Mouse (Mus musculus) adrenal gland, adult 2 months (tissue): ENCODE measurements at regions not wholly inside any gene's neighbourhood (a gene's known extent, or its start where the extent isn't known, plus 50 kb on each side); places are given as distances from the start of the nearest gene placed in this dataset.

Source experiments
- DNase-seq: peaks from one replicate; pipeline ENCODE4 v3.0.0; 2021

DNA sequence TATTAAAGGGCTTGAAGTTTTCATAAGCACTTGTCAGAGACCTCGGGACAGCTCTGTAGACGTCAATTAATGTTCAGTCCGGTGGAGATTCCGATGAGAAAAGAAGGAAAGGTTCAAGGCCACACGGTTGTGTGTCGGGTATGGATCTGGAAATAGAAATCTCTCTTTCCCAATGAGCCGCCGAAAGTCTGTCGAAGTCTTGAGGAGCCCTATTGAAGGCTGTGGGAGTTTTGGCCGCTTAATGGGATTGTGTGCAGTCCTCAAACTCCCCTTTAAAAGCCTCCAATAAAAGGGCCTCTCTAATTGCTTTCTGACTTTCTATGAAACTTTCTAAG, 92.0 kb upstream of the Dio3 start:
- no peak for DNase-seq

DNA sequence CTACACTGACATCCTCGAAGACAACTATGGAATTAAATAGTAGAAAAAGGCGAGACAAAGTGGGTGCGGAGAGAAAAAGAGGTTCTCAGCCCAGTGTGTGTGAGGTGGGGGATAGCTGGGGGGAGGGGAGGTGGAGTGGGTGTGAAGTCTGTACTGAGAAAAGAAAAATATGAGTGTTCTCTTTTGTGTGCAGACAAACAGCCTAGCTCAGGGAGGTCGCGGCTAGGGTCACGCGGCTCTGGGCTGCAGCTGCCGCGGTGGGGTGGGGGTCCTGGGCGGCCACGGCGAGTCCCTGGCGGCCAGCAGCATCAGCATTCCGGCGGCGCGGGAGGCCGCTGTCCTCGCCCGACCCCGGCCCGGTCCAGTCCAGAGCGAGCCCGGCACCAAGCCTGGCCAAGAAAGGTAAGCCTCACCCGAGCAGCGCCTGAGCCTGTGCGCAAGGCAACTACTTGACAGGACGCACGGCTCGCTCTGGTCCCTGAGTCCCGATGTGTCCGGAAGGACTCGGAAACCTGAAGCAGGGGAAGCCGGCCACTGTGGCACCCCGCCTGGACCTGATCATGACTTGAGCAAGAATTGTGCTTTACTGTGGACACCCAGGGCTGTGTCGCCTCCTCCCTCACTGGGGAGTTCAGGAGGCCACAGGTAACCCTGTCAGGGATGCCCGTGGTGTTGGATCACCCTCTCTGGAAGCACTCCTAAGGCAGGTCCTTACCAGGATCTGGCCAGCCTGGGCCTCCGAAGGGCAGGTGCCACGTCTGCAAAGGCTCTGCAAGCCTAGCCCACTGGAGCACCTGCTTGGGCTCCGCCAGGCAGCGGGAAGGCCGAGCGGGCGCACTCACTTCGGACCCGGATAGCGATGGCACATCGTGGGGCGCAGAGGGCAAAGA, 91.4 kb upstream of the Dio3 start:
- no peak for DNase-seq

DNA sequence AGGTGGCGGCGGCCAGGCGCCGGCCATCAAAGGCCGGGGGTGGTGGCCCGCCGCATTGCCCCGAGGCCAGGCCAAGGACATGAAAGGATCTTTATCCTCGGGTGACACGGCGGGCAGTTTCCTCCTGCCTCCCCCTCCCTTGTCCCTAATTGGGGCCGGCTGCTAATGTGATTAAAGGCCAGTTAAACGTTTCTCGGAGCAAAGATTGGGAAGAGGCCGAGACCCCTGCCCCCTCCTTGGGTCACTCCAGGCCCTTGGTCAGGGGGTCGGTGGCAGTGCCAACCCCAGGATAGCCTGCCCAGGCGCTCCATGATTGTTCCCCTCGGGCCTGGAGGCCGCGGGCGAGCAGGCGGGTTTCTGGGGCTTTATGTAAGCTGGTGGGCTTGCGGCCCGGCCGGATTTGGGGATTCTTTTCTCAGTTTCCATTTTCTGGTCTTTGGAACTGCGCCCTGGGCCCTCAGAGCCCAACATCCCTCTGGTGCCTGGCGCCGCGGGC, 90.7 kb upstream of the Dio3 start:
- no peak for DNase-seq

DNA sequence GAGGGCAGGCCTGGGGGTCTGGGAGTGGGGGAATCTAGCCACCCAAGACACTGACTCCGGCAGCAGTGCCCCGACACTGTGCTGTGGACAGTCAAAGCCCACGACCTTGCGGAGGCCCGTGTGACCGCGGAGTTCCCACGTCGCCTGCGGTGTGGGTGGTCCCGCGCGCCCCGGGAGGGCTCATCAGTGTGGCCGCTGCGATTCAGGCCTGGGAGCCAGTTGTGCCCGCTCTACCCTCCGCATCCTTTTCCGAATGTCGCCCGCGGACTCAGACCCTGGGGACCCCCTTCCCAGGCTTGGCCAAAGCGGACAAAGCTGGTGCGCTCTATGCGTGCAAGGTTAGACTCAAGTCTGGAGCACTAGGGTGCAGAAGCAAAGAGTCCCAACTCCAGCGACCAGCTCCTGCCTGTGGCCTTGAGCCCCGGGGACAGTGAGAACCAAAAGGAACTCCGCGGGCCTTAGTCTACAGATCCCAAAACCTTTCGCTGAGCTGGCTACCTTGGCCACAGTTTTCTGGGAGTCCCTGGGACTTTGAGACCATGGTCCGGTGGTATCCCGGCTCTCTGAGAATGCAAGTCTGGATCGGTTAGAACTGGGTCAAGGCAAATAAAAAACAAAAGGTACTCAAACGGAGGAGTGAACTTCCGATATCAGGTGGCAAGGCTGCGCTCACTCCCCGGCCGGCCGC, 90.1 kb upstream of the Dio3 start:
- DNase-seq = no peak

DNA sequence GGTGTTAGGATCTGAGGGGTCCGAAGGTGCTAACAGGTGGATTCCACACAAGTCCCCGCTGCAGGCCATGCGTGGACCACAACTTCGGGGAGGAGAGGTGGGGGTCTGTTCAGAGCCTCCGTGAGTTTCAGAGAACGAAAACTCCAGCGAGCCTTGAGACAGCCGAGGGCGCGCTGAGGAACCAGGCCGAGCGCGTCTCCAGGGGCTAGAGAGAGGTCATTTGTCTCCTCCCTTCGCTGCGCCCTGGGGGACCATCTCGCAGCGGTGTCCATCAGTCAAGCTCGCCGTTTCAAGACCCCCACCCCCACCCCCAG, 89.6 kb upstream of the Dio3 start:
- DNase-seq = no peak

DNA sequence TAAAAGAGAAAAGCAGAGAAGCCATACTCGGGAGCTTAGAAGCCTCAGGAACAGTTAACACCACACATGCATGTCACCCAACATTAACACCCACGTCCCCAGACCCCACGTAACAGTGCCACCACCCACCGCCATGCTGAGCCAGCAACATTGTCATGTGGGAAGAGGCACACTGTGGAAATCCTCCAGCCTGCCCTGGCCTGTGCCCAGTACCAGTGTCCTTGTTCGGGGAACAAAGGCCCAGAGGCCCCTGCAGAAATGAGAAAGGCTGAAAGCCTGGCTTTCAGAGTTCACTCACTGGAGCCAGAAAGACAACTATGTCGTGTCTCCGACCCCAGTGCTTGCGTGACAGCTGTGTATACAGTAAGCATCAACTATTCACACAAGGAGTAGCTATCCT, 86.7 kb upstream of the Dio3 start:
- DNase-seq = peak; percentile 45

DNA sequence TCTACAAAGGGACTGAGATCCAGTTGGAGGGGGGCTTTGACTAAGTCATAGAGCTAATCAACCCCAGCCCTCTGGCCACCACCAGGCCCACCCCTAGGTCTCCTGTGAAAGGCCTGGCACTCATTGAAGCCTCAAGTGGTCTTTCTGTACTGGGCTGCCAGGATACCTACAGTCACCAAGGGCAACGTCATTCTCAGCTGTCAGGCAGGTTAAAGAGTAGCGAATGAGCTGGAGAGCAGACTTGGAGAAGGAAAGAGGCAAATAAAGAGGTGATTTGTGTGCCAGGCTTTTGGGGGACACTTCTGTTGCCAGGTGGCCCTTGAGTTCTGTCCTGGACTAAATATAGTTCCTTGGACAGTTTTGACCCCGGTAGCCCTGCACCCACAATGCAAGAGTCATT, 81.5 kb upstream of the Dio3 start:
- no peak for DNase-seq

DNA sequence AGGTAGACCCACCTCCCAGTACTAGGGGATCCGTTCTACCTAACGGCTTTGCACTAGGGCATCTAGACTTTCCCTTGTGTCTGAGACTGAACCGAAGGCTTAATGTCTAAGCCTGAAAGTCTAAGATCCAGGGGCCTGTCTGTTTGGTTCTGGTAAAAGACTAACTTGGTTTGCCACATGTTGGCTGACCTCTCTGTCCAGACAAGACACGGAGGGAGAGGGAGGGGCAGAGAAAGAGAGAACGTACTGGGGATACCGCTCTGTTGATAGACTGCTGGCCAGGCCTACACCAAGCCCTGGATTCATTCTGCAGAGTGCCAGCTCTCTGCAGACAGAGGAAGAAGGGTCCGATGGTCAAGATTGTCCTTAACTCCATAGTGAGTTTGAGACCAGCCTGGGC, 78.4 kb upstream of the Dio3 start:
- no peak for DNase-seq

DNA sequence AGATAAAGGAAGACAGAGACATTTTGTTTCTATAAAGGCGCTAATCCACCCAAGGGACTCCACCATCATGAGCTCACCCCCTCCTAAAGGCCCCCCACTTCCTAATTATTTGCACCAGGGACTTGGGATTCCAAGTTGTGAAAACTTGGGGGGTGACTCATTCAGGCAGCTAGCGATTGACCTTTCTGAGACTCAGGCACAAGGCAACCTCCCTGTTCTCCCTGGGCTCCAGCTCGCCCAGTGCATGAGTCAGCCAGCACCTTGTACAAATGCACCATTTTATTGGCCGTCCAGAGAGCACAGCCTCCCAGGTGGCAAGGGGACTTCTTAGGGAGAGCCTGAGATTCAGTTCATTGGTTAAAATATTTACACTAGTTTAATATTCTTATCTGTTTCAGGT, 78.0 kb upstream of the Dio3 start:
- peak; percentile 81 for DNase-seq

DNA sequence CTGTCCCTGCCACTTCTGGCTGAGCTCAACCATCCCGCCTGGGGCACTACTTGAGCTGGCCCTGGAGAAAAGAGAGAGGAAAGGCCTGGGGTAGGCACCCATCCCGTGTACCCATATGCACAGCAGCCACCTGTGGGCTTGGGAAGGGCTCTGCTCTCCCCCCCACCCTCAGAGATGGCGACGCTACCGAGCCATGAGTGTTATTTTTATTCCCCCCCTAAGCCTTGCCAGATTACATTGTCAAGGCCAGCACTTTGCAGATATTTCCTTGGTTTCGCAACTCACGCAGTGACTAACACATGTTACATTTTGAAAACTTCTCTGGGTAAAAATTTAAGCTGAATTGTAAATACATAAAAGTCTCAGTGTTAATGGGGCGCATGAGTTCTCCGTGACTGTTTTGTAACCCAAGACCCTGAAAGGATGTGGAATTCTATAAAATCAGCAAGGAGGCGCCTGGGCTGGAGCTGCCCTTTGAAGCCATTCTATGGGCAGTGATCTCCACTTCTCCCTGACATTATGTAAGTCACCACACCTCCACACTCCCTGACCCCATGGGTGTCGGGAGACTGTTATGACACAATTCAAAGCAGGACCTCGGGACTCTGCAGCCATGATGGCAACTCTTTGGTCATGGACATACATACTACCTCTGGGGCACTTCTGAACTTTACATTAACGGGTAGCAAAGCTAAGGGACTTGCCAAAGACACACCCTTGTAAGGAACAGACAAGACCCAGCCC, 75.4 kb upstream of the Dio3 start:
- DNase-seq = peak; percentile 83

DNA sequence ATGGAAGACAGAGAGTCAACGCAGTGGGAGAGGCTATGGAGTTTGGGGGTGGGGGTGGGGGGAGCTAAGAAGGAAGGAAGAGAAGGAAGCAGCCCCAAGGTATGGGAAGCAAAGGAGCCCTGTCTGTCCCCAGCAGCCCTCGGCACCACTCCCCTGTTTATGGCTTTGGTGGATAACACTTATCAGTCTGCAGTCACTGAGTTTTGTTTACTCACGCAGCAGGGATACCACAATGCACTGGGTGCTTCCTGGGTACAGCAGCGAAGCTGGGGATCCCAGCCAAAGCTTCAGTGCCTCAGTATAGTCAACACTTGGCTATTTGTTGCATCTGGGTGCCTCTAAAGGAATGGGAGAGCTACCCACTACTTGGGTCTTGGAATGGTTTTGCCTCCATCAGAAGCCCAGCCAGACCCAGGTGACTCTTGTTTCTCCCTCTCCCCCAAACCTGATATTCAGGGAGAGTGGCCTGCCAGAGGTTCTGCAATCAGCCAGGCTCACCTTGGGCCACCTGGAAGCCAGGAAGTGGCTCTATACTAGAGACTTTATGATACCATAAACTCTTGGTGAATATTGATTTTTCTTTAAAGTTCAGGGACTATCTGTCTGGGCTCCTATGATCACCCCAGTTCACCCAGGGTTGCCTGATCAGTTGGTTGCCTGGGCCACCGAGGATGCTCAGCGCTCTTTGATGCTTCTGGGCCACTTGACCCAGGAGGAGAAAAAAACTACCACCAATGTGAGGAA, 74.5 kb upstream of the Dio3 start:
- no peak for DNase-seq

DNA sequence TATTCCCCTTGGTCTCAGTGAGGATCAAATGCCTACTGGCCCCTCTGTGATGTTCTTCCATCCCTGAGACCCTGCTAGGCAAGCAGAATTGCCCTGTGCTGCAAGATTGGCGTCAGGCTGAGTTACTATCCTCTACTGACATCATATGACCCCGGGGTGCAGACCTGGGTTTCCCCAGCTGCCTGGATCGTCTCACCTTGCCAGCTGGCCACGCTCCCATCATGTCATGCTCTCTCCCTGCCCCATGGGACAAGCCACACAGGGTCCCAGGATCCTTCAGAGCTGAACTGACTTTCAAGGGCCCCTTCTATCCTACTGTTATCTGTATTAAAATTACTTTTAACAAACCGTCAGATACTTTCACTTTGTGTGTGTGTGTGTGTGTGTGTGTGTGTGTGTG, 72.6 kb upstream of the Dio3 start:
- no peak for DNase-seq

DNA sequence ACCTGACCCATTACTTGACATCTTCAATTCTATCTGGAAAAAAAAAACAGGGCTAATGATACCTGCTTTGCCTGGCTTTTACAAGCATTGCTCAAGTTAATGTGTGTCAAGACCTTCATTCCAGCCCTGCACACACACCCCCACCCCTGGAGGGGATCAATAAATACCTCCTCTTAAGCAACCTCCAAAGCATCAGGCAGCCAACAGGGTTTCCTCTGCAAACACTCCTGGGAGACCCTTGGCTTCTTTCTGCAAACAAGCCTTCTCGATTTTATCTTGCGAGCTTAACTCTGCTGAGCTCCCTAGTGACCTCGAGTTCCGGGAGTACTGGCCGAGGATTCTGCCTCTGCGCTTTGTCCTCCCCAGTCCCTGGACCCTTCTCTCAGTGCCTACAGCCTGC, 72.1 kb upstream of the Dio3 start:
- no peak for DNase-seq

DNA sequence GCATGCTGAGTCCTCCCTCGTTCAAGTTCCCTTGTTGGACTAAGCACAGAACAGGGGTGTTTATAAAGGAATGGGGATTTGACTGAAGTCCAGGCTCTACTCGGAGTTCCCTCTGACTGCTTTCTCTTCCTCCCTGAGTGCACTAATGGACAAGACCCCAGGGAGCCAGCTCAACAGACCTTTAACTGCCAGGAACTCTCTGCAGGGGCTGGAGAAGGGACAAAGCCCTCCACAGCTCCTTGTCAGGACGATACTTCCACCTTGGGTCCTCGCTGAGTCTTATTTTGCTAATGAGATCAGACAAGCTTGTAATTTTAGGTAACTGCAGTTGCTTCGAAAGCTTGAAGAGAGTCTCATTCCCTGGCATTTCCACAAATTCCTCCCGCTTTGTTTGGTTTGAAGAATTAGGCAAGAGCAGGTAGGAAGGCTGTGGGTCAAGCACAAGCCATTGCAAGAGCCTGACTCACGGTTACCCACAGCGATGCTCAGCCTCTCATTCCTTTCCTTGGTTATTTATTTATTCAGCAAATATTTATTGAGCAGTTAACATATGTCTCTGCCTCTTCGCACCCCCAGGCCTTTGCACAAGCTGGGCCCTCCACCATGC, 71.5 kb upstream of the Dio3 start:
- DNase-seq = no peak

DNA sequence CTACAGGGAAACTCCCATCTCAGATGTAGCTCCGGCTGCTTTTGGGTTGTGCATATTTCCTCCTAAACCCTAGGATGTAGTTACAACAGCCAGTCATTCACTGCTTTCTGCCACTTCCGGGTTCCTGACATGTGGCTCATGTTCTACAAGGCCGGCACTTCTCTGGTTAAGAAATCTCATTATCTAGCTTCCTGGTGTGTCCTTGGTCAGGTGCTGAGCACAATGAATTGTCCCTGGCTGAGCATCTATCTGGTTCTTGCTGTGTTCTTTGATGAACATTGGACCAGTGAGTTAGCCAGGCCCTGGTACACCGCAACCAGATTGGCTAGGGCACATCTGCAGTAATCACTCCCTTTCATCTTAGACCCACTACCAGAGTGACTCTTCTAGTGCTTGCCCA, 66.2 kb upstream of the Dio3 start:
- DNase-seq = no peak

DNA sequence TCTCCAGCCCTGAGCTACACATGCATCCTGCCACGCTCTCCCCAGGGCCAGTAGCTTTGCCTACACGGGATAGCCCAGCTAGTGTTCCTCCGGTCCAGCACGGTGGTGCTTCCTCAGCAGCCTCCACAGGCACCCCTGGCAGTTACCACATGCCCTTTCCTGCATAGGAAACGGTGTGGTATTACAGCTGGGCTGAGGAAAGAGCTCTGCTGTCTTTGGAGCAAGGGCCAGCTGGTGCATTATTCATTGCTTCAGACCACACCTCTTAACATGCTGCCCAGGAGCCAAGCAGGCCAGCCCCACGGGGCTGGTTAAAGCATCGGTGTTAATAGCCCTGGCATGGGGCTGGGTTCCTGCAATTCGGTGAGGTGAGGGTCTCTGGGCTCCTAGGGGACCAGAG, 64.0 kb upstream of the Dio3 start:
- no peak for DNase-seq

DNA sequence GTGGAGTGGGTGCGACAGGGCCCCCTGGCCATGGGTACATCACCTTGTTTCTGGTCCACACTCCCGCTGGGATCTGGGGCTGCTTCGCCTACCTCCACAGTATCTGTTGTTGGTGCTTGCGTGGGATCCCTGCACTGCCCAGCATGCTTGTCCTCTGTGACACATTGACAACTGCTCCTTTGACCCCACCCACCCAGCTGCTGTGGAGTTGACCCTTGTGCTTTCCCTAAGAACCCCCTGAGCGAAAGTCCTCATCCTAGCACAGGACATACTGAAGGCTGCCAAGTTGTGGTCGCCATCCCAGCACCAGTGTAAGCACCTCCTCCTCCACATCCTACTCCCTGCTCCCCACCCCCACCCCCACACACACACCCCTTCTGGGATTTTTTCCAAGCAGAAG, 63.6 kb upstream of the Dio3 start:
- DNase-seq = no peak

DNA sequence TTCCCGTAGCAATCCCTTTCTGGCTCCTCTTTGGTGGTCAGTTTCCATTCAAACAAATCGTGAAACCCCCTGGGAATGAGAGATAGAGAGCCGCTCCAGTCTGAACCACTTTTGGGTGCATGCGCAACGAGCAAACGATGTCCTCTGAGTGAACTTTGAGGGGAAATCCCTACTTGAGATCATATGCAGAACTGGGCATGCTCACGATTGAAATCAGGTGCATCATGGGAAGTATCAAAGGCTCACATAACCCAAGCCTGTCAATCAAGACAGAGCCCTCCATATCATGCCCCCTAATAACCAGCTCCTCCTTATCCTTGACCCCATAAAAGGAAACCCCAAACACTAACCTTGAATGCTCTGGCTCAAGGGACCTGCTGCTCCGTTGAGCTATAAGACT, 59.1 kb upstream of the Dio3 start:
- DNase-seq = no peak

DNA sequence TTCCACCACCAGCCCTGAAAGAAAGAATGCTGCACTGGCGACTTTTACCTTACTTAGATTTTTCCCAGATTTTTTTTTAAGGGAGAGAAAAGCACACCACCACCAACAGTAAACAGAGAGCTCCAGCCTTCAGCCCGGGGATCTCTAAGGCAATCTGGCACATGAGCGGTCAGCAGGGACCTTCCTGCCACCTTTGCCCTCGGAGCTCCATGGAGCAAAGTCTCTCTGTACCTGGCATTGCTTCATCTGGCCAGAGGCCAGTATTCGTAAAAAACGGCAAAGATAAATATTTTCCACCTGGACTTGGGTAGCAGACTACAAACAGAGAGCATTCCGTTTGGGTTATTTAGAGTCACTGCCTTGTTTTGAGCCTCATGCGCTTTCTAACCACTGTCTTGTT, 58.4 kb upstream of the Dio3 start:
- peak; percentile 38 for DNase-seq

DNA sequence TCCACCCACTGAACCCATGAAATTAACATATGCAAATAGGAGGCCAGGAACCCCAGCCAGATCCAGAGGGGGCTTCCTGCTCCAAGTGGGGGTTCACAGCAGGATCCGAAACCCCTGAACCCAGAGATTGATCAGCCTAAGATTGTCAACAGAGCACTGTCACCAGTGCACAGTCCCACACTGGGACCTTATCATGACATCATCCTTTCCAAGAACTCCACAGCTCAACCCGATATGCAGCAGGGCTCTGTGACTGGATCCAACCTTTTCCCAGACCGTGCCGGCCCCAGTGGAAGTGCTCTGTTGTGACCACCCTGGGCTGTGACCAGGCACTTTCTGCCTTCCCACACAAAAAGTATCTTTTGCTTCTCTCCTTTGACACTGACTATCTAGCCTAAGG, 57.7 kb upstream of the Dio3 start:
- DNase-seq = no peak

DNA sequence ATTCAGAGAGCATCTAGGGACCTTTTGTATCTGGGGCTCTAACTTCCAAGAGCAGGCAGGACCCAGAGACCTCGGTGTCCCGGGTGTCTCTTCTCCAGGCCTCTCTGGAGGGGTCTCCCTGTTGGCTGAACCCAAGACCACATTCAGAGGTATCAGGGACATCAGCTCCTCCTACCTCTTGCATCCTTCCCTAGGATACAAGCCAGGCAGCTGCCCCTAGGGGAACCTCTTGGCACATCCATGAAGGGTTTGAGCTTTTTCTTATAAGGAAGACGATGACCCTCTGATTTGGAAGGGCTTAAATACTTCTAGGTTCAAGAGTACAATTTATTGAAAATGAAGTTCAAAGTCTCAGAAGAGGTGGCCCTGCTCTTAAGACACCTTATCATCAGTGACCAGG, 57.2 kb upstream of the Dio3 start:
- DNase-seq = no peak

DNA sequence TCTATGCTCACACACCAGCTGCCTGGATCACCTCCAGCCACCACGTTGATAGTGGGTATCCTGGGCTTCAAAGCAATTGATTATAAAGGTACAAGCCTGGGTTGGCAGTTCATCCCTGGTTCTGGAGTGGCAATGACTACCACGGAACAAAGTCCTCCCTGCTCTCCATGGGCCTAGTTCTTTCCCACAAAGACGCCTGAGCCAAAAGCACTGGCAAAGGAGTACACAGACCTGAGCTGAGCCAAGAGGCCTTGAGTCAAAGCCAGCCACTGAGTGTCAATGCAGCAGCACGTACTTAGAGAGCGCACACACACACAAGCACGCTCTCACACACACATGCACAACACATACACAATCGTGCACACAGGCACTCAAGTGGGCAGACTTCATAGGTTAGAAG, 54.6 kb upstream of the Dio3 start:
- DNase-seq = peak; percentile 70
